Mouse (Mus musculus) CH12.LX (cell line): ENCODE data around the gene Usp18. TPM values are rescaled to one million over a fixed set of nuclear protein-coding genes. Genes with fewer than 3 reads are reported as not detected.

Experiments used
- DNase-seq: peaks from one replicate; pipeline ENCODE4 v3.0.0-alpha.2; 2013; ENCODE audit errors: extremely low read depth
- H3K27ac ChIP-seq: 2 replicates; pipeline ENCODE4 v1.5.1; 2012; ENCODE audit warnings: low read depth, mild to moderate bottlenecking, control low read depth, moderate library complexity; ENCODE audit not compliant: insufficient read depth
- H3K27me3 ChIP-seq: replicated peaks from 2 replicates; pipeline ENCODE3; 2012; ENCODE audit warnings: inconsistent platforms
- H3K36me3 ChIP-seq, 2 experiments: replicated peaks in 1 of 2; 2 replicates each; pipeline versions ENCODE3 to v1.6.1; 2012; ENCODE audit warnings: inconsistent platforms in 1 of 2, low read length in 1 of 2, mild to moderate bottlenecking in 1 of 2, mixed read lengths in 1 of 2, moderate library complexity in 1 of 2; ENCODE audit not compliant: control insufficient read depth in 1 of 2, insufficient read depth in 1 of 2
- H3K4me1 ChIP-seq, 2 experiments: 2 replicates each; pipeline ENCODE4 v1.6.1; 2012; ENCODE audit warnings: inconsistent platforms in 1 of 2, moderate library complexity in 1 of 2; ENCODE audit not compliant: insufficient read depth in 2 of 2, control insufficient read depth in 1 of 2
- H3K4me2 ChIP-seq: 2 replicates; pipeline ENCODE4 v1.6.1; 2012; ENCODE audit warnings: low read depth, mild to moderate bottlenecking, control low read depth; ENCODE audit not compliant: poor library complexity, insufficient read depth, severe bottlenecking
- H3K4me3 ChIP-seq, 3 experiments: fragments of 150-350 bp in 1 of 3; sonication (generic) in 1 of 3; replicated peaks in 1 of 3; 2 replicates each; pipeline versions ENCODE3 to v1.5.1; 2011 to 2012; ENCODE audit warnings: low read depth in 2 of 3, low read length in 2 of 3, mild to moderate bottlenecking in 2 of 3, moderate library complexity in 2 of 3, control low read depth in 1 of 3, improper control_type of control experiment in 1 of 3, inconsistent platforms in 1 of 3, mixed read lengths in 1 of 3; ENCODE audit not compliant: poor library complexity in 1 of 3
- H3K79me2 ChIP-seq: replicated peaks from 2 replicates; pipeline ENCODE4 v1.6.1; 2012; ENCODE audit warnings: mild to moderate bottlenecking, moderate library complexity; ENCODE audit not compliant: control insufficient read depth, poor library complexity, insufficient read depth, severe bottlenecking; ENCODE audit errors: extremely low read depth
- H3K9ac ChIP-seq: 2 replicates; pipeline ENCODE4 v1.6.1; 2012; ENCODE audit warnings: low read depth, mild to moderate bottlenecking, control low read depth, moderate library complexity; ENCODE audit not compliant: insufficient read depth
- H3K9me3 ChIP-seq: replicated peaks from 2 replicates; pipeline ENCODE3; 2012; ENCODE audit warnings: low read length, inconsistent platforms, mixed read lengths
- BHLHE40 ChIP-seq: IDR thresholded peaks from 2 replicates; pipeline ENCODE4 v1.6.1; 2011; ENCODE audit warnings: mild to moderate bottlenecking, low read depth, low read length, improper control_type of control experiment
- CHD1 ChIP-seq: IDR thresholded peaks from 2 replicates; pipeline ENCODE4 v1.6.1; 2012; ENCODE audit warnings: low read depth, low read length, improper control_type of control experiment, inconsistent platforms
- E2F4 ChIP-seq: IDR thresholded peaks from 2 replicates; pipeline ENCODE4 v1.6.1; 2011; ENCODE audit warnings: low read depth, low read length, improper control_type of control experiment; ENCODE audit not compliant: insufficient replicate concordance
- HCFC1 ChIP-seq: IDR thresholded peaks from 2 replicates; pipeline ENCODE4 v1.6.1; 2012; ENCODE audit warnings: low read depth, mild to moderate bottlenecking, inconsistent platforms, low read length, improper control_type of control experiment
- JUN ChIP-seq: IDR thresholded peaks from 2 replicates; pipeline ENCODE4 v1.6.1; 2011; ENCODE audit warnings: low read depth, mild to moderate bottlenecking, low read length, improper control_type of control experiment, moderate library complexity; ENCODE audit not compliant: insufficient read depth
- MAFK ChIP-seq: IDR thresholded peaks from 2 replicates; pipeline ENCODE4 v1.6.1; 2011; ENCODE audit warnings: low read length, improper control_type of control experiment; ENCODE audit not compliant: insufficient replicate concordance
- MAZ ChIP-seq: IDR thresholded peaks from 2 replicates; pipeline ENCODE4 v1.6.1; 2012; ENCODE audit warnings: low read depth, mild to moderate bottlenecking, inconsistent platforms, low read length, improper control_type of control experiment, moderate library complexity
- MEF2A ChIP-seq: IDR thresholded peaks from 2 replicates; pipeline ENCODE4 v1.6.1; 2014; ENCODE audit warnings: low read depth, mild to moderate bottlenecking, inconsistent platforms, low read length, improper control_type of control experiment, borderline replicate concordance
- NELFE ChIP-seq: IDR thresholded peaks from 2 replicates; pipeline ENCODE4 v1.6.1; 2011; ENCODE audit warnings: low read depth, low read length, improper control_type of control experiment
- NRF1 ChIP-seq: IDR thresholded peaks from 2 replicates; pipeline ENCODE4 v1.6.1; 2014; ENCODE audit warnings: low read depth, mild to moderate bottlenecking, inconsistent platforms, low read length, improper control_type of control experiment, moderate library complexity
- POLR2A ChIP-seq: IDR thresholded peaks from 2 replicates; pipeline ENCODE4 v1.6.1; 2011; ENCODE audit warnings: low read depth, mild to moderate bottlenecking, improper control_type of control experiment, low read length
- RAD21 ChIP-seq: IDR thresholded peaks from 2 replicates; pipeline ENCODE4 v1.6.1; 2011; ENCODE audit warnings: low read depth, mild to moderate bottlenecking, low read length, improper control_type of control experiment, moderate library complexity
- RCOR1 ChIP-seq: conservative IDR thresholded peaks from 2 replicates; pipeline ENCODE4 v1.6.1; 2012; ENCODE audit warnings: low read depth, mild to moderate bottlenecking, inconsistent platforms, low read length, improper control_type of control experiment
- SIN3A ChIP-seq: IDR thresholded peaks from 2 replicates; pipeline ENCODE4 v1.6.1; 2012; ENCODE audit warnings: low read length, improper control_type of control experiment, inconsistent platforms
- UBTF ChIP-seq: IDR thresholded peaks from 2 replicates; pipeline ENCODE4 v1.6.1; 2012; ENCODE audit warnings: low read depth, mild to moderate bottlenecking, inconsistent platforms, low read length, improper control_type of control experiment, moderate library complexity
- USF1 ChIP-seq: IDR thresholded peaks from 2 replicates; pipeline ENCODE4 v1.6.1; 2014; ENCODE audit warnings: low read depth, mild to moderate bottlenecking, inconsistent platforms, low read length, improper control_type of control experiment
- USF2 ChIP-seq: conservative IDR thresholded peaks from 2 replicates; pipeline ENCODE4 v1.6.1; 2011; ENCODE audit warnings: low read depth, low read length, improper control_type of control experiment
- ZC3H11A ChIP-seq: IDR thresholded peaks from 2 replicates; pipeline ENCODE4 v1.6.1; 2012; ENCODE audit warnings: low read depth, mild to moderate bottlenecking, inconsistent platforms, low read length, improper control_type of control experiment
- ZKSCAN1 ChIP-seq: IDR thresholded peaks from 2 replicates; pipeline ENCODE4 v1.6.1; 2012; ENCODE audit warnings: low read depth, inconsistent platforms, low read length, improper control_type of control experiment, borderline replicate concordance
- ZNF384 ChIP-seq: IDR thresholded peaks from 2 replicates; pipeline ENCODE4 v1.6.1; 2012; ENCODE audit warnings: low read depth, low read length, improper control_type of control experiment, inconsistent platforms
- dilution Hi-C: fragments of 300-500 bp; cut with MboI; formaldehyde crosslinking; loops from 2 replicates; pipeline ENCODE4 v1.14.3; 2020; ENCODE audit warnings: low sequenced_read_pairs; ENCODE audit not compliant: extremely low pct_unique_long_range_greater_than_20kb, extremely low pct_ligation_motif_present
- in situ Hi-C: fragments of 300-500 bp; cut with MboI; formaldehyde crosslinking; loops from 3 replicates; pipeline ENCODE4 v1.14.3; 2019; ENCODE audit warnings: low sequenced_read_pairs, low pct_ligation_motif_present, low pct_unique_long_range_greater_than_20kb, mixed read lengths
- polyA plus RNA-seq: library from polyadenylated mRNA; unstranded; fragments of >175 nt; gene quantifications from 2 replicates; pipeline ENCODE4 v1.2.1, GENCODE M21; 2012; ENCODE audit warnings: low read depth; ENCODE audit not compliant: insufficient read length
- total RNA-seq, 2 experiments: library from RNA; depleted of rRNA; stranded (reverse); fragments of 300-350 nt in 1 of 2; fragments of >200 nt in 1 of 2; gene quantifications; 2 replicates each; pipeline ENCODE4 v1.2.3; 2012 to 2014

Gene Usp18
- total and polyA plus RNA-seq, 3 experiments: 0.36 to 1.5 (median 1.3) TPM

GRCm38 (mm10) chr6:121214221-121214620 is 31.5 kb upstream of the Usp18 start:
- Histone ChIP-seq H3K4me2 (no peak overlapping the region), H3K79me2 (no peaks in the 10 kb centered on the region), H3K27ac (no peak overlapping the region), H3K27me3 (no peaks in the 10 kb centered on the region), H3K9ac (no peak overlapping the region), H3K4me3 (no peak overlapping the region), H3K9me3 (peaks cover 6% of the 10 kb centered on the region), H3K36me3 (no peaks in the 10 kb centered on the region), H3K4me1 (peaks cover 4 to 6% of the 10 kb centered on the region in 2 experiments; a peak in 3 of 4 replicates)
- in situ Hi-C loops: no loop called here
- DNase-seq: no peak
- dilution Hi-C loops: no loop called here
- TF ChIP-seq RCOR1 (no peak), NRF1 (no peak), ZC3H11A (no peak), E2F4 (no peak), USF2 (no peak), UBTF (no peak), RAD21 (no peak), BHLHE40 (no peak), JUN (no peak), HCFC1 (no peak), NELFE (no peak), USF1 (no peak), POLR2A (no peak), MAZ (no peak), CHD1 (no peak), ZKSCAN1 (no peak)
- TF ChIP-seq, all 38 proteins: peak for 0

GRCm38 (mm10) chr6:121214667-121215330 is 30.9 kb upstream of the Usp18 start:
- Histone ChIP-seq H3K9me3 (peaks cover 6% of the 10 kb centered on the region), H3K9ac (no peak overlapping the region), H3K4me3 (no peak overlapping the region), H3K27me3 (no peaks in the 10 kb centered on the region), H3K27ac (no peak overlapping the region), H3K4me2 (no peak overlapping the region), H3K36me3 (no peaks in the 10 kb centered on the region), H3K4me1 (peaks cover 4 to 6% of the 10 kb centered on the region in 2 experiments; a peak in 3 of 4 replicates), H3K79me2 (no peaks in the 10 kb centered on the region)
- no peak for TF ChIP-seq SIN3A
- no peak for TF ChIP-seq ZNF384
- no peak for TF ChIP-seq MEF2A
- TF ChIP-seq MAFK: no peak
- in situ Hi-C loops (no loop called here), dilution Hi-C loops (no loop called here)
- DNase-seq: no peak
